17 mouse cellular contexts compared by ENCODE assay signal in the genomic region with DNA sequence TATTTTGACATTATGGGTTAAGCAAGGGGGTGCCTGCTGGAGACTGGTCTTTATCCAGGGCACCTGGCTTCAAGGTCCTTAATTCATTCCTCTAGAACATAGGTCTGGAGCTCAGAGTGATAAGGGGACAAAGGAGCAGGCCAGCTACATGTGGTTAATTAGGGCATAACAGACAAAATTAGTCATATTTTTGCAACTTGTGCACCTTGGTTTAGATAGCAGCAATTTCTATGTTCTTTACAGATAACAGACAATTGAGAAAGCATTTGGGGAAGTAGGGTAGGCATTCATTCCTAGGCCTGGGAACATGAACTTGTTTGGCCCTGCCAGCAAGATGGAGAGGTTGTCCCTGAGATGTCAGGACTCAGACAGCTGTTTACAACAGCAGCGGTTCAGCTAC.
"Had no signal": no experiment of that assay in that cellular context is flagged by ENCODE, and none has a peak within 500 bp of the region (broad histone marks: within the 10 kb centered on the region; RNA-seq: fewer than 3 reads in every experiment).

No protein-coding gene starts in this region.

- H3K9ac ChIP-seq: liver, postnatal 0 days; lung, embryonic 15.5 days; midbrain, embryonic 13.5 days; midbrain, embryonic 15.5 days; neural tube, embryonic 12.5 days; stomach, embryonic 15.5 days had no signal

- H3K4me3 ChIP-seq: lung, embryonic 15.5 days; megakaryocyte, embryonic 14.5 days; midbrain, embryonic 13.5 days; midbrain, embryonic 15.5 days; neural tube, embryonic 12.5 days; stomach, embryonic 15.5 days had no signal

- DNase-seq: liver, postnatal 0 days; lung, adult 2 months; lung, postnatal 14 days; lung, postnatal 36 days; right cerebral cortex, postnatal 14 days; thymus, adult 2 months; thymus, postnatal 25 days; thymus, postnatal 4 days had no signal

- H3K27ac ChIP-seq: lung, embryonic 15.5 days; macrophage; midbrain, embryonic 13.5 days; midbrain, embryonic 15.5 days; neural tube, embryonic 12.5 days; stomach, embryonic 15.5 days had no signal

- H3K4me1 ChIP-seq: lung, embryonic 15.5 days; megakaryocyte, embryonic 14.5 days; midbrain, embryonic 13.5 days; midbrain, embryonic 15.5 days; neural tube, embryonic 12.5 days; stomach, embryonic 15.5 days had no signal

- H3K9me3 ChIP-seq: lung, embryonic 15.5 days; midbrain, embryonic 15.5 days; stomach, embryonic 15.5 days had no signal

- H3K4me2 ChIP-seq: lung, embryonic 15.5 days; midbrain, embryonic 11.5 days; midbrain, embryonic 13.5 days; midbrain, embryonic 15.5 days; neural tube, embryonic 12.5 days; stomach, embryonic 15.5 days had no signal

- ATAC-seq: liver, postnatal 0 days; lung, postnatal 0 days; midbrain, embryonic 13.5 days; midbrain, embryonic 15.5 days had no signal

- H3K36me3 ChIP-seq: lung, embryonic 15.5 days; midbrain, embryonic 13.5 days; midbrain, embryonic 15.5 days; neural tube, embryonic 12.5 days; stomach, embryonic 15.5 days had no signal

- H3K27me3 ChIP-seq: lung, embryonic 15.5 days; megakaryocyte, embryonic 14.5 days; midbrain, embryonic 13.5 days; midbrain, embryonic 15.5 days; neural tube, embryonic 12.5 days; stomach, embryonic 15.5 days had no signal
